Mouse (Mus musculus) lung, embryonic 16.5 days (tissue): ENCODE data around the gene Ly6g5b. TPM values are rescaled to one million over a fixed set of nuclear protein-coding genes. Genes with fewer than 3 reads are reported as not detected.

ENCODE experiments used
- ATAC-seq: fragments of 200-750 bp; cut with Nextera tagmentation; 2 replicates; pipeline ENCODE4 v1.8.0; 2017; ENCODE audit warnings: low read depth, mild to moderate bottlenecking, moderate library complexity
- H3K27ac ChIP-seq: fragments of 300-500 bp; sonication (generic); 2 replicates; pipeline ENCODE4 v1.5.1; 2014; ENCODE audit warnings: mild to moderate bottlenecking, control low read depth, low read length
- H3K27me3 ChIP-seq: fragments of 300-500 bp; sonication (generic); 2 replicates; pipeline ENCODE4 v1.6.1; 2014; ENCODE audit warnings: low read depth, low read length, mixed read lengths; ENCODE audit not compliant: control insufficient read depth, insufficient read depth
- H3K36me3 ChIP-seq: fragments of 300-500 bp; sonication (generic); 2 replicates; pipeline ENCODE4 v1.6.1; 2014; ENCODE audit warnings: low read length; ENCODE audit not compliant: control insufficient read depth, insufficient read depth
- H3K4me1 ChIP-seq: fragments of 300-500 bp; sonication (generic); replicated peaks from 2 replicates; pipeline ENCODE4 v1.6.1; 2014; ENCODE audit warnings: low read length, mixed read lengths; ENCODE audit not compliant: control insufficient read depth, insufficient read depth
- H3K4me2 ChIP-seq: fragments of 300-500 bp; sonication (generic); 2 replicates; pipeline ENCODE4 v1.6.1; 2014; ENCODE audit warnings: low read depth, low read length, control low read depth
- H3K4me3 ChIP-seq: fragments of 300-500 bp; sonication (generic); 2 replicates; pipeline ENCODE4 v1.5.1; 2014; ENCODE audit warnings: mild to moderate bottlenecking, low read length, control low read depth
- H3K9ac ChIP-seq: fragments of 300-500 bp; sonication (generic); 2 replicates; pipeline ENCODE4 v1.6.1; 2014; ENCODE audit warnings: low read length, control low read depth
- H3K9me3 ChIP-seq: fragments of 300-500 bp; sonication (generic); 2 replicates; pipeline ENCODE4 v1.6.1; 2016; ENCODE audit warnings: low read length; ENCODE audit not compliant: control insufficient read depth
- WGBS: fragments of 180-500 bp; shearing (Covaris S2); extraction: QIAGEN DNeasy Blood & Tissue Kit; methylation state at CpG from one replicate; pipeline ENCODE4 v1.1.7; 2014; 5-methylcytosine and 5-hydroxymethylcytosine counted together
- polyA plus RNA-seq: library from polyadenylated mRNA; unstranded; fragments of >200 nt; fragmentation: Nextera tagmentation; extraction: Ambion mirVana; gene quantifications from 2 replicates; pipeline ENCODE4 v1.2.1, GENCODE M21; 2015

The Ly6g5b gene
- polyA plus RNA-seq, 1 experiment from 2014 or later: 0.60 TPM

DNA sequence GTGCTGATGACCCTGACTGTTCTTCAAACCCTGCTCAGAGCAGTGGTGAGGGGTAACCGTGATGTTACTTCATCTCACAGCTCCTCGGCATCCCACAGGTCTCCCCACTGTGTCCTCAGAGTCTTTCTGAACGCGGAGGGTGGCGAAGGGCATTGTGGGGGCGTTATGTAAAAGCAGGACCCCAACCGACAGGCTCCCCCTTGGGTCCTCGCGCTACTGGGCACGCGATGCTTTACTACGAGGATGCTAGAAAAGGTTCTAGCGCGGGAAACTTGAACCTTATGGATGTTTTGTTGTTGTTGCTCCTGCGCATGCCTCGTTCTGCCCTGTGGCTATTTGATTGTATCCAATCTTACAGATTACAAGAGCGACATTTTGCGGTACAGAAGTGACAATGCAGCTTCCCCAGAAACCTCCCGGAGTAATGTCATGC, 6.7 kb upstream of the Ly6g5b start, which contains the start of gene Csnk2b:
Csnk2b (minus strand) TSS at position 183 of the 433 bp plus-strand sequence.
- H3K4me2 ChIP-seq: peak within 1 kb of the TSS; percentile 96
- WGBS: under 1% methylated on average over 19 of the region's 19 CpGs
- peak within 1 kb of the TSS; percentile 89 for H3K27ac ChIP-seq
- no peak; the same call in 1 of the 2 replicates for ATAC-seq
- H3K9me3 ChIP-seq: no peaks in the 10 kb centered on the region
- peaks cover 21% of the 10 kb centered on the region for H3K4me1 ChIP-seq
- H3K9ac ChIP-seq: peak within 1 kb of the TSS; percentile 92
- no peaks in the 10 kb centered on the region for H3K27me3 ChIP-seq
- peak within 1 kb of the TSS; percentile 85 for H3K4me3 ChIP-seq
- H3K36me3 ChIP-seq: peaks cover 18% of the 10 kb centered on the region

DNA sequence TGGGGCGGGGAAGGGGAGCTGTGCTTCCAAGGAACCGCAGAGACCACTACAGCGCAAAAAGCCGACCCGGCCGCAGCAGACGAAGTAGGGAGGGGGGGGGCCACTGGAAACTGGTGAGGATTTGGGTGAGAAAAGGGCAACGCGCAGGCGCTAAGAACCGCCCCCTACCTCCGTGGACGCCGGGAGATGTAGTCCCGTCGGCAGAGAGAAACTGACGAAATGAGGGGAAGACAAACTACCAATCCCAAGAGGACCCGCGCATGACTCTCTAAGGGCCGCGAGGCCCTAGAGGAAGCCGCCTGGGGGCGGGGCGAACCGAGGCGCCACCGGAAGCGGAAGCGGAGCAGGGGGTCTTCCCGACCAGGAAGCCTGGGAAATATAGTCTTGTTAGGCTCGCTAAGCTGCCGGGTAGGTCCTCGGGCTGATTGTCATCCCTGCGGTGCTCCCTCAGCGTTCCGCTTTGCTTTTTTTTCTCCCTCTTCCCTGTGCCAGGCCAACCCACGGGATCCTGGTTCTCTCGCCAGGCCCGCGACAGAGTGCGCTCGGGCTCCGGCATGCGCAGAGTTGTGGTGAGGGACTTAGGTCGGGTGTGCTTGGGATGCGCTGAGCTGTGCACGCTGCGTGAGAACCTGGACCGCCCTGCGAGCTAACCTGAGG, 6.0 kb upstream of the Ly6g5b start, which contains the start of gene Gpank1:
Gpank1 (plus strand) TSS at position 313 of the 657 bp plus-strand sequence.
- 0% methylated on average over 50 of the region's 50 CpGs for WGBS
- Histone ChIP-seq H3K27me3 (no peaks in the 10 kb centered on the region), H3K36me3 (peaks cover 21% of the 10 kb centered on the region), H3K4me2 (peak within 1 kb of the TSS; percentile 96), H3K4me1 (peaks cover 18% of the 10 kb centered on the region), H3K27ac (peak within 1 kb of the TSS; percentile 89), H3K9me3 (no peaks in the 10 kb centered on the region), H3K4me3 (peak within 1 kb of the TSS; percentile 85), H3K9ac (peak within 1 kb of the TSS; percentile 92)
- peak; percentile 96 for ATAC-seq

DNA sequence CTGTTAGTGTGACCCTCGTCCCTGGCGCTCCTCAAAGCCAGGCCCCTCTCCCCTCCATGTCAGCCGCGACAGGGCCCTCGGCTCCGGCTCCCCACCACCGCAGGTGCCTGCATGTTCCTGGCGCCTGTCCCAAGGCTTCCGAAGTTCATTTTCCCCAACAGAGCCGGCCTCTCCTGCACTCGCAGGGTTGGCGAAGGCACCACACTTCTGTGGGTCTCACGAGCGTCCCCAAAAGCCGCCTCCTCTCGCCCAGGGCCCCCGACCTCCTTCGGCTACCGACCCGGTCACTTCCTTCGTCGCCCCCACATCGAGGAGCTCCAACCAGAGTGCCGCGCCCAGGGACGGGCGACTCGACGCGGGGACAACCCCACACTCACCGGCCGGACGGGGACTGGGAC, 5.5 kb upstream of the Ly6g5b start:
- Histone ChIP-seq H3K36me3 (peaks cover 24% of the 10 kb centered on the region), H3K4me2 (peak overlapping the region; percentile 91), H3K27me3 (no peaks in the 10 kb centered on the region), H3K9me3 (no peaks in the 10 kb centered on the region), H3K27ac (peak overlapping the region; percentile 66), H3K4me3 (peak overlapping the region; percentile 85), H3K9ac (peak overlapping the region; percentile 92), H3K4me1 (peaks cover 18% of the 10 kb centered on the region)
- ATAC-seq: peak; percentile 2; the same call in 1 of the 2 replicates
- WGBS: under 1% methylated on average over 33 of the region's 33 CpGs

DNA sequence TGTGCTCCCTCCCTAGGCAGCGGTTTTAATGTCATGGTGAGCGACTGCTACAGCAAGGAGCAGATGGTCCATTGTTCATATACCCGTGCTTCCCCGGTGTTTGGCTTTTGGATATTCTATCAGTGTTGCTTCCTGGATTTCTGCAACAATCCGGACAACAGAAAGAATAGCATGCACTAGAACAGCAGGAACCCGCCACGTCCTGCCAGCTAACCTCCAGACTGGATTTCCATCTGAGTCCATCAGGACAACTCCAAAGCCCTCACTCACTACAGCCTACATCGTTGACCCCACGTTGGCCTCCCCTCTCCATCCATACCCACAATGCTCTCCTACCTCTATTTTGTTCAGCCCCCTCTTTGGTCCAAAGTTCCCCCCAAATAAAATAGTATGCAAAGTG, 3.5 kb downstream of the Ly6g5b start:
- H3K27me3 ChIP-seq: no peaks in the 10 kb centered on the region
- ATAC-seq: 0 out of 2 replicates have a peak, but pooled peaks have one; percentile 27
- H3K36me3 ChIP-seq: peaks cover 13% of the 10 kb centered on the region
- no peaks in the 10 kb centered on the region for H3K4me1 ChIP-seq
- no peak overlapping the region for H3K4me2 ChIP-seq
- H3K4me3 ChIP-seq: no peak overlapping the region
- WGBS: 56% methylated on average over 9 of the region's 9 CpGs
- no peak overlapping the region for H3K9ac ChIP-seq
- no peak overlapping the region; the same call in 1 of the 2 replicates for H3K27ac ChIP-seq
- no peaks in the 10 kb centered on the region for H3K9me3 ChIP-seq

DNA sequence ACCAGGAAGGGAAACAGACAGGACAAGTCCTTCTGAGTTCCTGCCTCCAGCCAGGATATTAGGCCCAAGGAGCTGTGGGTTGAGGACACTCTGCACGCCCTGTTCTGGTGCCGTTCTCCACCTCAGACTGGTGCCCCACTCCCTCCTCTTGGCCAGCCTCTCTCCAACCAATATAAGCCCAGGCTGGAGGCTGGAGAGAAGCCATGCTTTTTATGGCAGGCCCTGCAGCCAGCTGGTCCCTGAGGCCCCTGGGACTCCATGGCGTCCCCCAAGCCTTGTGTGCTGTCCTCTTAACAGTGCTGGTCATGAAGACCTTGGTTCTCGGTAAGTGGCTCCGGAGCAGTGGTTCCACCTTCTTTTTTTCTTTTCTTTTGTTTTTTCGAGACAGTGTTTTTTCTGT, 7.1 kb downstream of the Ly6g5b start, which contains the start of gene Ly6g5c:
Ly6g5c (plus strand) TSS at position 183 of the 400 bp plus-strand sequence.
- H3K4me2 ChIP-seq: no peak within 1 kb of the TSS
- H3K36me3 ChIP-seq: peaks cover 5% of the 10 kb centered on the region
- H3K4me3 ChIP-seq: no peak within 1 kb of the TSS
- H3K9ac ChIP-seq: no peak within 1 kb of the TSS
- no peaks in the 10 kb centered on the region for H3K9me3 ChIP-seq
- H3K4me1 ChIP-seq: no peaks in the 10 kb centered on the region
- ATAC-seq: no peak
- 77% methylated on average over 6 of the region's 6 CpGs for WGBS
- no peak within 1 kb of the TSS for H3K27ac ChIP-seq
- no peaks in the 10 kb centered on the region for H3K27me3 ChIP-seq

GRCm38 (mm10) chr17:35106522-35106921, 8.7 kb downstream of the Ly6g5b start:
- H3K9me3 ChIP-seq: no peaks in the 10 kb centered on the region
- no peak overlapping the region for H3K27ac ChIP-seq
- H3K4me1 ChIP-seq: no peaks in the 10 kb centered on the region
- no peaks in the 10 kb centered on the region for H3K27me3 ChIP-seq
- H3K4me3 ChIP-seq: no peak overlapping the region
- H3K36me3 ChIP-seq: peaks cover 19% of the 10 kb centered on the region
- no peak for ATAC-seq
- no peak overlapping the region for H3K9ac ChIP-seq
- WGBS: 50% methylated on average over 3 of the region's 3 CpGs
- no peak overlapping the region for H3K4me2 ChIP-seq

GRCm38 (mm10) chr17:35105740-35106389, 9.4 kb downstream of the Ly6g5b start:
- no peak overlapping the region for H3K27ac ChIP-seq
- 22% methylated on average over 13 of the region's 13 CpGs for WGBS
- no peaks in the 10 kb centered on the region for H3K4me1 ChIP-seq
- H3K9ac ChIP-seq: 0 out of 2 replicates have a peak overlapping the region, but pooled peaks have one; percentile 22
- ATAC-seq: no peak
- H3K27me3 ChIP-seq: no peaks in the 10 kb centered on the region
- peaks cover 23% of the 10 kb centered on the region for H3K36me3 ChIP-seq
- H3K4me2 ChIP-seq: no peak overlapping the region
- no peaks in the 10 kb centered on the region for H3K9me3 ChIP-seq
- H3K4me3 ChIP-seq: no peak overlapping the region

DNA sequence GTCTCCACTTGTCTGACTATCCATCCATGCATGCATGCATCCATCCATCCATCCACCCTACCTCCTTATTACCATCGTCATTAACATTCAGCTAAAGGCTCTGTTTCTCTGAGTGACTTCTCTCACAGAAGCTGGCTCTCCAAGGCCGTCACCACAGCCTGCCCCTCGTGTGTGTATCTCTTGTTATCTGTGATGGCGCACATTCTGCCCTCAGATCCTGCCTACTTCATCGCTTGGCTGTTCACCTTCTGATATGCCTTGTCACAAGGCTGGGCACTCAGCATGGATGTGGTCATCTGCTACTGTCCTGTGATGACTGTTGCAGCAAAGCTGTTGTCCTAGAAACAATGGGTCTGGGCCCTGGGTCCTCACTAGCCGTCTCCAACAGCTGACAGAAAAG, 10.5 kb downstream of the Ly6g5b start:
- H3K27me3 ChIP-seq: no peaks in the 10 kb centered on the region
- no peak overlapping the region for H3K4me2 ChIP-seq
- no peaks in the 10 kb centered on the region for H3K9me3 ChIP-seq
- H3K4me3 ChIP-seq: no peak overlapping the region
- H3K36me3 ChIP-seq: peaks cover 27% of the 10 kb centered on the region
- no peak overlapping the region for H3K27ac ChIP-seq
- no peaks in the 10 kb centered on the region for H3K4me1 ChIP-seq
- no peak overlapping the region for H3K9ac ChIP-seq
- WGBS: 66% methylated on average over 6 of the region's 6 CpGs
- no peak for ATAC-seq

DNA sequence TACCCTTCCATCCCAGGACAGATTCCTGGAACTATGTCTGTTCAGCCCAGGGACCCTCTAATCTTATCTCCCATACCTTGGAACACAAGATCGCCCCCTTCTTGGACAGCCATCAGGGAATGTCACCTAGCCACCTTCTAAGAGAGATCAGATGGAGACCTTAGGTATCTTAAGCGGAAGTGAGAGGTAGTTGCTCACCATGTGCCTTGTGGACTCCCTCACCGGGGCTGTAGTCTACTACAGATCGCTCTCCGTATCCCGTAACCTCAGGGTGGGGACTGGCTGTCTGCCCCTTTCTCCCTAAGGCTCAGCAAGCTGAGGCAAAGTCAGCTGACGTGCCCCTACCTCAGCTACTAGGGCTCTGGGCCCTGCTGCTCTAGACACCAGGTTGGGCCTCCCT, 11.1 kb downstream of the Ly6g5b start:
- Histone ChIP-seq H3K4me1 (no peaks in the 10 kb centered on the region), H3K27ac (no peak overlapping the region), H3K4me2 (no peak overlapping the region), H3K9me3 (no peaks in the 10 kb centered on the region), H3K36me3 (peaks cover 32% of the 10 kb centered on the region), H3K27me3 (no peaks in the 10 kb centered on the region), H3K9ac (no peak overlapping the region), H3K4me3 (no peak overlapping the region)
- WGBS: 90% methylated on average over 7 of the region's 7 CpGs
- ATAC-seq: no peak
